In the genomic region with DNA sequence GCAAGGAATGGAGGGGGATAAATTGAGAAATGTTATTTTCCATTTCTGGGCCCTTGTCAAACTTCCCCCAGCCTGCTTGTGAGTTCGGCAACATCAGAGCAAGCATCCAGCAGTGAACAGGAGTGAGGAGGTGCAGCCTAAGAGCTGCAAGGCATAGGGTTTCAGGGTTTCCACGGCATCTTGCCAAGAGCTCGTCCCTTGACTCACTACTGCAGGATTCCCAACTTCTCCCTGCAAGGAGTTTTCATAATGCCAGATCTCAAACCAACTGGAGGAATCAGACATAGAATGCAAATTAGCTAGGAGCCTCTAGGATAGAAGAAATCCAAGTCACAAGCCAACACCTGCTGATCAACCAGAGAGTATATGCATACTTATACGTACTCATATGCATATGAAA, we compare ENCODE assay signal across 28 mouse cellular contexts.
DNase-seq lines count a peak whose midpoint lies in the region; TF ChIP-seq lines count a peak whose summit lies in the region.
"Had no signal": no experiment of that assay in that cellular context is flagged by ENCODE, and none has a peak within 500 bp of the region (broad histone marks: within the 10 kb centered on the region; RNA-seq: fewer than 3 reads in every experiment).

No protein-coding gene starts in this region.

- peak; percentile 8 for DNase-seq in adrenal gland, adult 8-10 months
- DNase-seq in adrenal gland, adult 18-20 months (ENCODE audit: low spot score in 2 of 2), result no peak
- DNase-seq in frontal cortex, postnatal 36 days (ENCODE audit: low spot score in 2 of 2), result peak; percentile 9 to 28
- no peak for DNase-seq in frontal cortex, postnatal 25 days (ENCODE audit: low spot score in 2 of 2)
- DNase-seq in 3T3-L1 (ENCODE audit: low read depth, low spot score), result peak; percentile 3
- DNase-seq in gastrocnemius, adult 18-20 months (ENCODE audit: low spot score), result no peak
- DNase-seq: cerebellum, adult 2 months; cerebellum, postnatal 14 days; gastrocnemius, adult 2 months; gastrocnemius, postnatal 36 days; heart, adult 18-20 months; heart, postnatal 36 days; kidney, adult 2 months; kidney, postnatal 36 days; layer of hippocampus, postnatal 36 days; lung, postnatal 36 days; right cerebral cortex, postnatal 25 days; thymus, postnatal 14 days had no signal

- H3K4me3 ChIP-seq in olfactory bulb, adult 2 months (ENCODE audit: insufficient read depth, low read depth, low read length), result no peak overlapping the region
- H3K4me3 ChIP-seq: gastrocnemius, adult 2 months; hindbrain, embryonic 12.5 days; intestine, embryonic 15.5 days; layer of hippocampus, adult 2 months; limb, embryonic 13.5 days; midbrain, embryonic 12.5 days; myocyte; neural tube, embryonic 12.5 days; stomach, embryonic 15.5 days had no signal

- TF ChIP-seq CTCF in olfactory bulb, adult 2 months (IDR thresholded peaks at IDR 0.05; ENCODE audit: insufficient read depth, low read depth, low read length), result no peak

- H3K27ac ChIP-seq in olfactory bulb, adult 2 months (ENCODE audit: insufficient read depth, low read depth, low read length), result 0 out of 2 replicates have a peak overlapping the region, but pooled peaks have one; percentile 11
- H3K27ac ChIP-seq: gastrocnemius, adult 2 months; hindbrain, embryonic 12.5 days; hindbrain, postnatal 0 days; intestine, embryonic 15.5 days; layer of hippocampus, adult 2 months; limb, embryonic 13.5 days; midbrain, embryonic 12.5 days; neural tube, embryonic 12.5 days; stomach, embryonic 15.5 days had no signal

- 68% methylated on average over 4 of the region's 4 CpGs for WGBS in olfactory bulb, adult 2 months

- TF ChIP-seq POLR2A in olfactory bulb, adult 2 months (IDR thresholded peaks at IDR 0.05; ENCODE audit: insufficient read depth, low read depth, low read length), result no peak

- H3K4me1 ChIP-seq in olfactory bulb, adult 2 months (ENCODE audit: control insufficient read depth, insufficient read depth, low read length), result peaks cover 4% of the 10 kb centered on the region
- H3K4me1 ChIP-seq: hindbrain, embryonic 12.5 days; intestine, embryonic 15.5 days; limb, embryonic 13.5 days; midbrain, embryonic 12.5 days; neural tube, embryonic 12.5 days; stomach, embryonic 15.5 days had no signal

Comparison
In these comparisons a context has a peak if more than half of its experiments do, and no peak if none do; other contexts are left out.
1. DNase-seq: peak in adrenal gland, adult 8-10 months (single experiment), frontal cortex, postnatal 36 days (2 of 2) and 3T3-L1 (single experiment); none in adrenal gland, adult 18-20 months (0 of 2), frontal cortex, postnatal 25 days (0 of 2) and gastrocnemius, adult 18-20 months (single experiment).